Mouse (Mus musculus) heart, embryonic 11.5 days (tissue): ENCODE results near the gene Dnajb13. TPM values are rescaled to one million over a fixed set of nuclear protein-coding genes. Genes with fewer than 3 reads are reported as not detected.

Experiments used
- polyA plus RNA-seq: library from polyadenylated mRNA; unstranded; fragments of >200 nt; fragmentation: Nextera tagmentation; extraction: Ambion mirVana; gene quantifications from 2 replicates; pipeline ENCODE4 v1.2.1, GENCODE M21; 2014

The Dnajb13 gene
- polyA plus RNA-seq, 1 experiment from 2014 or later: 0.19 TPM

Other genes starting within 250 kb of the Dnajb13 start
- gene P4ha3, start 229.4 kb downstream of the Dnajb13 start, polyA plus RNA-seq: 16.2 and 17.5 TPM in 2 replicates
- 20.4 and 22.7 TPM in 2 replicates for gene C2cd3, start 142.7 kb downstream of the Dnajb13 start, polyA plus RNA-seq
- gene Ppme1, start 142.7 kb downstream of the Dnajb13 start, polyA plus RNA-seq: 56.4 and 62.2 TPM in 2 replicates
- gene Ucp3, start 42.0 kb downstream of the Dnajb13 start, polyA plus RNA-seq: not detected in 2 replicates
- 216 and 245 TPM in 2 replicates for gene Ucp2, start 21.6 kb downstream of the Dnajb13 start, polyA plus RNA-seq
- 24.4 and 27.0 TPM in 2 replicates for gene Coa4, start 22.1 kb upstream of the Dnajb13 start, polyA plus RNA-seq
- 115 and 128 TPM in 2 replicates for gene Rab6a, start 92.5 kb upstream of the Dnajb13 start, polyA plus RNA-seq
- 76.9 and 77.3 TPM in 2 replicates for gene Mrpl48, start 93.3 kb upstream of the Dnajb13 start, polyA plus RNA-seq
- gene Plekhb1, start 147.5 kb upstream of the Dnajb13 start, polyA plus RNA-seq: 0.89 and 1.6 TPM in 2 replicates
- 28.1 and 34.9 TPM in 2 replicates for gene Fam168a, start 191.7 kb upstream of the Dnajb13 start, polyA plus RNA-seq